Mouse (Mus musculus): Measurements from ENCODE around the gene Kif16b. TPM values are rescaled to one million over a fixed set of nuclear protein-coding genes. Genes with fewer than 3 reads are reported as not detected.

Kif16b gene
- total and polyA plus RNA-seq, 3 experiments, result 7.8 to 9.5 (median 8.0) TPM

GRCm38 (mm10) chr2:142884456-142884855, 16.9 kb downstream of the Kif16b start:
- Histone ChIP-seq H3K4me2 (ENCODE audit: insufficient read depth, low read depth, poor library complexity, severe bottlenecking) (no peak overlapping the region), H3K9ac (ENCODE audit: insufficient read depth, low read depth) (no peak overlapping the region), H3K36me3 (replicated peaks in 1 of 2; ENCODE audit: control insufficient read depth in 1 of 2, insufficient read depth in 1 of 2, low read length in 1 of 2) (peaks cover 0 to 11% of the 10 kb centered on the region in 2 experiments), H3K9me3 (replicated peaks; ENCODE audit: low read length) (no peaks in the 10 kb centered on the region), H3K4me3 (replicated peaks in 1 of 3; ENCODE audit: low read depth in 2 of 3, low read length in 2 of 3, poor library complexity in 1 of 3) (no peak overlapping the region), H3K27ac (ENCODE audit: insufficient read depth, low read depth) (no peak overlapping the region), H3K27me3 (replicated peaks) (no peaks in the 10 kb centered on the region), H3K79me2 (replicated peaks; ENCODE audit: control insufficient read depth, extremely low read depth, insufficient read depth, poor library complexity, severe bottlenecking) (no peaks in the 10 kb centered on the region), H3K4me1 (ENCODE audit: control insufficient read depth in 1 of 2, insufficient read depth in 2 of 2) (peaks cover 0 to 10% of the 10 kb centered on the region in 2 experiments; a peak in 3 of 4 replicates)
- no peak for TF ChIP-seq IRF4 (IDR thresholded peaks at IDR 0.05; ENCODE audit: low read depth, low read length)
- DNase-seq (ENCODE audit: extremely low read depth), result no peak
- in situ Hi-C loops (cut with MboI; ENCODE audit: low pct_ligation_motif_present, low pct_unique_long_range_greater_than_20kb, low sequenced_read_pairs) (no loop called here), dilution Hi-C loops (cut with MboI; ENCODE audit: extremely low pct_ligation_motif_present, extremely low pct_unique_long_range_greater_than_20kb, low sequenced_read_pairs) (no loop called here)

- Histone ChIP-seq H3K4me3 (replicated peaks in 1 of 3; ENCODE audit: low read depth in 2 of 3, low read length in 2 of 3, poor library complexity in 1 of 3) (no peak overlapping the region), H3K9me3 (replicated peaks; ENCODE audit: low read length) (no peaks in the 10 kb centered on the region), H3K79me2 (replicated peaks; ENCODE audit: control insufficient read depth, extremely low read depth, insufficient read depth, poor library complexity, severe bottlenecking) (no peaks in the 10 kb centered on the region), H3K9ac (ENCODE audit: insufficient read depth, low read depth) (no peak overlapping the region), H3K4me2 (ENCODE audit: insufficient read depth, low read depth, poor library complexity, severe bottlenecking) (no peak overlapping the region), H3K27me3 (replicated peaks) (no peaks in the 10 kb centered on the region), H3K27ac (ENCODE audit: insufficient read depth, low read depth) (no peak overlapping the region), H3K36me3 (replicated peaks in 1 of 2; ENCODE audit: control insufficient read depth in 1 of 2, insufficient read depth in 1 of 2, low read length in 1 of 2) (peaks cover 0 to 11% of the 10 kb centered on the region in 2 experiments), H3K4me1 (ENCODE audit: control insufficient read depth in 1 of 2, insufficient read depth in 2 of 2) (peaks cover 0 to 14% of the 10 kb centered on the region in 2 experiments; a peak in 3 of 4 replicates)
- in situ Hi-C loops (cut with MboI; ENCODE audit: low pct_ligation_motif_present, low pct_unique_long_range_greater_than_20kb, low sequenced_read_pairs), result no loop called here
- dilution Hi-C loops (cut with MboI; ENCODE audit: extremely low pct_ligation_motif_present, extremely low pct_unique_long_range_greater_than_20kb, low sequenced_read_pairs), result no loop called here
- DNase-seq (ENCODE audit: extremely low read depth), result no peak
- TF ChIP-seq SIN3A (IDR thresholded peaks at IDR 0.05; ENCODE audit: low read length) (no peak), MAZ (IDR thresholded peaks at IDR 0.05; ENCODE audit: low read depth, low read length) (no peak), ETS1 (conservative IDR thresholded peaks at IDR 0.05; ENCODE audit: low read depth, low read length) (no peak), MXI1 (IDR thresholded peaks at IDR 0.05; ENCODE audit: low read depth, low read length) (no peak), JUND (conservative IDR thresholded peaks at IDR 0.05; ENCODE audit: low read depth, low read length) (no peak), ZKSCAN1 (IDR thresholded peaks at IDR 0.05; ENCODE audit: borderline replicate concordance, low read depth, low read length) (no peak), GABPA (IDR thresholded peaks at IDR 0.05; ENCODE audit: insufficient replicate concordance, low read depth, low read length) (no peak), ZMIZ1 (IDR thresholded peaks at IDR 0.05; ENCODE audit: low read depth, low read length) (no peak), TBP (conservative IDR thresholded peaks at IDR 0.05; ENCODE audit: low read depth, low read length) (no peak), USF1 (IDR thresholded peaks at IDR 0.05; ENCODE audit: low read depth, low read length) (no peak), RCOR1 (conservative IDR thresholded peaks at IDR 0.05; ENCODE audit: low read depth, low read length) (no peak), KAT2A (IDR thresholded peaks at IDR 0.05; ENCODE audit: insufficient replicate concordance, low read length) (no peak), PAX5 (IDR thresholded peaks at IDR 0.05; ENCODE audit: low read length) (no peak), HCFC1 (IDR thresholded peaks at IDR 0.05; ENCODE audit: low read depth, low read length) (no peak), IRF4 (IDR thresholded peaks at IDR 0.05; ENCODE audit: low read depth, low read length) (no peak), ZC3H11A (IDR thresholded peaks at IDR 0.05; ENCODE audit: low read depth, low read length) (no peak), UBTF (IDR thresholded peaks at IDR 0.05; ENCODE audit: low read depth, low read length) (no peak), NRF1 (IDR thresholded peaks at IDR 0.05; ENCODE audit: low read depth, low read length) (no peak), MYC (IDR thresholded peaks at IDR 0.05; ENCODE audit: low read depth, low read length) (no peak), USF2 (conservative IDR thresholded peaks at IDR 0.05; ENCODE audit: low read depth, low read length) (no peak)
Observed at GRCm38 (mm10) chr2:142883625-142883994, 17.7 kb downstream of the Kif16b start.

Data from CH12.LX (cell line).